Mouse (Mus musculus) heart, adult 8-10 months (tissue): ENCODE data around the gene Stoml2. TPM values are rescaled to one million over a fixed set of nuclear protein-coding genes. Genes with fewer than 3 reads are reported as not detected.

Experiments used
- DNase-seq: peaks from one replicate; pipeline ENCODE4 v3.0.0; 2022; ENCODE audit warnings: low spot score
- total RNA-seq, 4 experiments: library from RNA; stranded (reverse); gene quantifications; 2 replicates each; pipeline ENCODE4 v1.2.4; 2022

Stoml2 gene
- total RNA-seq = 100 to 1,000 TPM; 104 to 110 (median 108) TPM

GRCm38 (mm10) chr4:43031237-43031995, at the start of gene Stoml2:
Stoml2 (minus strand) TSS chr4:43031710.
- DNase-seq = peak; percentile 94

DNA sequence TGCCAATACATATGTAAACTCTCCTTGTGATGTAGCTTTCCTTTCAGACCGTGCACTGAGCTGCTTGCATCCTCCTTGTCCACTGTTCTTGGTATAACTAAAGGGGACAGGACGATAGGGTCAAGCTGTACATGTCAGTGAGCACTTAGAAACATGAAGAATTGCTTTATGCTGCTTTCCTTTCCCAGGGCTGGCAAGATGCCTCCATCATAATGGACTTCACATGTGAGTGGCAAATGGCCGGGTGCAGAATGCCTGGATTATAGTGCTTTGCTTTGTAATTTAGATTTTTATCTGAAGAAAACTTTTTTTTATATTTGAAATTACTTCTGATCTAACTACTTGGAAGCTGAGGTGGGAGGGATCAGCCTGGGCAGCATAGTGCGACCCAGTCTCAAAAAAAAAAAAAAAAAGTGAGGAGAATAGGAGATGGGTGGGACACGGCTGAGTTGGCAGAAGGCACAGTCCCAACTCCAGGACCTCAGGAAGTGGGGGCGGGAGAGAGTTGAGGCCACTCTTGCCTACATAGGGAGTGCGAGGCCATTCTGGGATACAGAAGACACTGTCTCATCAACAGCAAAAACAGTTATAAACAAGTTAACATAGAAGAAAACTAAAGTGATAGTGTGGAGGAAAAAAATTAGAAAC, 46.7 kb upstream of the Stoml2 start:
- no peak for DNase-seq

DNA sequence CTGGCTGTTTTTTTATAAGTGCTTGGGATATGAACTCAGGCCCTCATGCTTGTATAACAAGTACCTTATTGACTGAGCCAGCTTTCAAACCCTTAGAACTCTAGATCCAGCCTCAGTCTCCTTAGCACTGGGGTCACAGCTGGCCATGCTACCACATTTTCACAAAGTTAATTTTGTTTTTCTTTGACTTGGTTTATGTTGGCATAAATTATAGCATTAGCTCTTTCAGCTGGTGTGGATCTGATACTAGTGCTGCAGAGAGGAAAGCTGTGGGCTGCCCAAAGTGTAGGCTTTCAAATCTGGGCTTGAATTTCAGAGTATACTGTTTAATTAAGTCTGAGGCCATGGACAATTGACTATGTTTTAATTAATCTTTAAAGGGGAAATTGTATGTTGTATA, 43.4 kb upstream of the Stoml2 start:
- no peak for DNase-seq

- no peak for DNase-seq
Observed at GRCm38 (mm10) chr4:43065471-43065870, 34.0 kb upstream of the Stoml2 start.

DNA sequence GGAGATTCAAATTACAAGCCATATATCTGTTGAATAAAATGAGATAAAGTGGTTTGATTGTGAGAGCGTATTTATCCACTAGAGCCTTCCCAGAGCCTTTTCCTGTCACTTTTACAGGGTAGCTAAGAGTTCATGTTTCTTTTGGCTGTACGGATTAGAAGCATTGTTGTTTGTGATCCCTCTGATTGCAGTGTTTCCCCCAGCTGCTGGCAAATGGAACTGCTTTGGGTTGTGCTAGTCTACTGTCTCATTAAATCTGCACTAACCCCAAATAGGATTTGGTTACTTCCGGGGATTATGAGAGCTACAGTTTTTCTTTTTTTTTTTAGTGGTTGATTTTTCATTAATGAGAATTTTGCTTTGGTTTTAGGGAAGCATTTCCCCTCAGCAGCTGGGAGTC, 28.8 kb upstream of the Stoml2 start:
- DNase-seq = no peak

DNA sequence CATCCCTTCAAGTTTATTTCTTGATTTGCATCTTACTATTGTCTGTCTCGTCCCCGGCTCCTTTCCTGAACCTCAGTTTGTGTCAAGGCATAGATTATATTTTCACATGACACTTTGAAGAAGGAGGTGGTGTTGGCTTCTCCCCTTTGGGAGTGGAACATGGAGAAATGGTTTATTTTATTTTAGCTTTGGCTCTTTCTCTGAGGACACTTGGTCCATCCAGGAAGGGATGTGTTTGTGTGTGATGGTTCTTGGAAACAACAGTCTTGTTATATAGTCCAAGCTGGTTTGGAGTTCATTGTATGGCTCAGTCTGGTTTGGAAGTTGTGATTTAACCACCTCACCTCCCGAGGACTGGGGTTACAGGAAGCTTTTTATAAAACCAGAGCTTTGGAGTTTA, 28.2 kb upstream of the Stoml2 start:
- DNase-seq = no peak

GRCm38 (mm10) chr4:43058753-43059654, 27.5 kb upstream of the Stoml2 start, which contains the start of gene Unc13b:
Unc13b (plus strand) TSS chr4:43058953.
- peak; percentile 89 for DNase-seq

GRCm38 (mm10) chr4:43058392-43058752, 26.9 kb upstream of the Stoml2 start:
- DNase-seq = no peak

- no peak for DNase-seq
Observed at GRCm38 (mm10) chr4:43057654-43058053, 26.1 kb upstream of the Stoml2 start.

GRCm38 (mm10) chr4:43052627-43053026, 21.1 kb upstream of the Stoml2 start:
- peak; percentile 78 for DNase-seq

- peak; percentile 89 for DNase-seq
Observed at GRCm38 (mm10) chr4:43047231-43047630, 15.7 kb upstream of the Stoml2 start.

DNA sequence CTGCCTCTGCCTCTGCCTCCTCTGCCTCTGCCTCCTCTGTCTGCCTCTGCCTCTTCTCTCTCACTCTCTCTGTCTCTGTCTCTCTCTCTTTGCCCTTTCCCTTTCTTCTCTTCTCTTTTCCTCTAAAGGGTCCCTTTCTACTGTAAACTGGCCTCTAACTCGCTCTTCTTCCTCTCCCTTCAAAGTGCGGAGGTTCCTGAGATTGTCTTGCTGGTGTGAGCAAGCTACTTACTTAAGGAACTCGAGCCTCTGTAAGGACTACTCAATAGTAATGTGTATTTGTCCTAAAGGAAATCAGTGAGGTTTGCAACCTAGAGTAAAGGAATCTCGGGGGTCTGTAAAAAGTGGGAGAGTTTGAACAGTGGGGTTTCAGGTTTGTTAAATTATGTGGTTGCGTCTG, 15.1 kb upstream of the Stoml2 start:
- no peak for DNase-seq

- DNase-seq = peak; percentile 100
Observed at GRCm38 (mm10) chr4:43045659-43046302, 14.3 kb upstream of the Stoml2 start, which contains the start of gene Fam214b. Fam214b (minus strand) TSS chr4:43046220.

DNA sequence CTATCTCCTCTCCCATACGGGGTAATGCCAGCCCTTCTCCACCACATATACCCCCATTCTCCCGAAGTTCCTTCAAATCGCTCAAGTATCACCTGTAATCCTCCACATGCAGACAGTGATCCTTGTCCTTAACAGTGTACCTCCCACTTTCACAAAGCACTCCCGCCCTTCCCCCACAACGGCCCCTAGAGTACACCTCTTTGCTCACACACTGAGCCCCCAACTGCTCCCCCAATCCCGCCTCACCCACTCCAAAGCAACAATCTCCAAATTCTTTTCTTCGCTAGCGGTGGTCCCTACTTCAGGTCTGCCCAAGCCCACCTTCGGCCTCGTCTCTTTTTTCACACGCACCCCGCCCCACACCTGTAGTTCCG, 13.8 kb upstream of the Stoml2 start:
- no peak for DNase-seq

GRCm38 (mm10) chr4:43044673-43045072, 13.2 kb upstream of the Stoml2 start:
- peak; percentile 64 for DNase-seq

- peak; percentile 62 for DNase-seq
Observed at GRCm38 (mm10) chr4:43043644-43044357, 12.3 kb upstream of the Stoml2 start.

GRCm38 (mm10) chr4:43040881-43041547, 9.5 kb upstream of the Stoml2 start:
- DNase-seq = no peak

- DNase-seq = peak; percentile 95
Observed at GRCm38 (mm10) chr4:43040114-43040572, 8.6 kb upstream of the Stoml2 start.

GRCm38 (mm10) chr4:43039609-43040008, 8.1 kb upstream of the Stoml2 start:
- no peak for DNase-seq
